Mouse (Mus musculus): Measurements from ENCODE around the gene Adamts17. TPM values are rescaled to one million over a fixed set of nuclear protein-coding genes. Genes with fewer than 3 reads are reported as not detected.
A peak's percentile ranks its signal among the peaks of the same experiment; 100 is the strongest.

The Adamts17 gene
- total RNA-seq, 2 experiments from 2014 or later: 2.5 to 4.1 TPM

GRCm38 (mm10) chr7:67032616-67033015 is 193.1 kb downstream of the Adamts17 start:
- DNase-seq: no peak

DNA sequence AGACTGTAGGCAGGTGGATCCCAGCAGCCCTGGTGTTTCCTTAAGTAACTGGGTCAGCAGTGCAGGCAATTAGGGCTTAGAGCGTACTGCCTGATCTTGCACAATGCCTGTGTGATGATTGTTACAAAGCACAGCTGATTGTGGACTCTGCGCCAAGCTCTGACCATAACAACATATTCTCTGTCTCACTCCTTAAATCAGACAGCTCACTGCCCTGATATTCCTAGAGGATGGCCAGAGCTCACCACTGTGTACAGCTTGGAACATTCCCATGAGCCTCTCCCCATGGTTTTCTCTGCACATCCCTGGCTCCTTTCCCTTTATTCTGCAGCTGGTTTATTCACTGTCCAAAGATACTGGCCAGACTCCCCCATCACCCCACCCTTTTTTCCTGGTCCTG is 194.8 kb downstream of the Adamts17 start:
- DNase-seq: peak in 1 of 2 experiments; percentile 31

DNA sequence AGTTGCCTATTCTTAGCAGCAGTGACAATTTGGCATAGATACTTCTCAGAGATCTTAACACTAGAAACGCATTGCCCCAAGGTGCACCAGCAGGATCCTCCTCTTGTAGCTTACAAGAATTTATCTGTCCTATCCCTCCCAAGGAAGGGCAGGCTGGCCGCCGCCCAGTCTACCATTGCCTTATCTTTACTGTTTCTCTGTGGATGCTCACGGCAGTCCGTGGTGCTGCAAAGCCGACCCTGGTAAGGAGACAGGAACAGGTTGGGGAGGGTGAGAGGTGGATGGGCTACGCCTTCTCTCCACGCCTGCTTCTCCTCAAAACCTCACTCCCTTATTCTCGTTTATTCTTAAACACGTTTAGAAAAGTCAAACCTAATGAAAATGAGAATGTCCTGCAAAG is 195.7 kb downstream of the Adamts17 start:
- no peak for DNase-seq

DNA sequence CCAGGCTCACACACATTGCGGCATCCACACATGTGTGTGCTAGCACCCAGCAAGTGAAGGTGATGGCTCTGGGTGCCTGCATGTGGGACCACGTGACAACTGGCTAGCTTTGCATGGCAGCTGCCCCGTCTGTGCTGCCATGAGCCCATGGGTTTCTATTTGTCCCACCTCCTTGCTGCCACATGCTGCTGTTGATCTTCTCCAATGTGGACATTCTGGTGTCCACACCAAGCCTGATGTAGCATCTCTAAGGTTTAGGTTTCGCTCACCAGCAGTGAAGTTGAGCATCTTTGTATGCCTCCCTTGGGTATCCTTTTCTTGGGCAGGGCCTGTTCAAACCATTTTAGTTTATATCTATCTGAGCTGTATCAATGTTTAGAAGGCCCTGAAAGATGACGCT is 196.1 kb downstream of the Adamts17 start:
- no peak for DNase-seq

- no peak for DNase-seq
Observed at GRCm38 (mm10) chr7:67036502-67037485, 197.3 kb downstream of the Adamts17 start.

DNA sequence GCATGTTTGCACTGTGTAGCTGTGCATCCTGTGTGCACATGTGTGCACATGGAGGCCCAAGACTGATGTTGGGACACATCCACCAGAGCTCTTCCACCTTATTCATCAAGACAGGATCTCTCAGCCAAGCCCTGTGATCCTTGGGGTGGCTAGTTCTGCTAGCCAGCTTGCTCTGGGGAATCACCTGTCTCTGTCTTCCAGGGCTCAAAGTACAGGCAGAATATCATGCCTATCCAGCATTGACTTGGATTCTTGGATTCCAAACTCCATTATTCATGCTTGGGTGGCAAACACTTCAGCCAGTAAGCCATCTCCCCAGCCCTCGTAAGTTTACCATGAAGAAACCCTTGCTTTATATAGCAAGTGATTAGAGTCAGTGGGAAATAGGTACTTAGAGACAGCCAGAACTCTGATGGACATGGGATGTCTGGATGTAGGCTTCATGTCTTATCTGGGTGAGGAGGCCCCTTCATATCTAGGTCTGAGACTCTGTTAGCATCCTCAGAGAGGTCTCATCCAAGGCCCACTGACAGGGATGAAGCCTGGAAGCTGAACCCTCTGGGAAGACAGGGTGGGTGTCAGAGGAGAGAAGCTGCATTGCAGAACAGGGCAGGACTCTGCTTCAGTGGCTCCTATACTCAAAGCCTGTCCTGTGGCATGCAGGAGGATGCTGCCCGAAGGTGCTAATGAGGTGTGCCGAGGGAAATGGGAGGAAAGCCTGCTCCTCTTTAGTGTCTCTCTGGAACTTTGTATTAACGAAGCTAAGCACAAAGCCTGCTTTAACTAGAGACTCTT is 198.4 kb downstream of the Adamts17 start:
- no peak for DNase-seq

- DNase-seq: no peak
Observed at GRCm38 (mm10) chr7:67039143-67039542, 199.6 kb downstream of the Adamts17 start.

GRCm38 (mm10) chr7:67039861-67040260 is 200.3 kb downstream of the Adamts17 start:
- DNase-seq: no peak

- no peak for DNase-seq
Observed at GRCm38 (mm10) chr7:67041685-67042084, 202.2 kb downstream of the Adamts17 start.

DNA sequence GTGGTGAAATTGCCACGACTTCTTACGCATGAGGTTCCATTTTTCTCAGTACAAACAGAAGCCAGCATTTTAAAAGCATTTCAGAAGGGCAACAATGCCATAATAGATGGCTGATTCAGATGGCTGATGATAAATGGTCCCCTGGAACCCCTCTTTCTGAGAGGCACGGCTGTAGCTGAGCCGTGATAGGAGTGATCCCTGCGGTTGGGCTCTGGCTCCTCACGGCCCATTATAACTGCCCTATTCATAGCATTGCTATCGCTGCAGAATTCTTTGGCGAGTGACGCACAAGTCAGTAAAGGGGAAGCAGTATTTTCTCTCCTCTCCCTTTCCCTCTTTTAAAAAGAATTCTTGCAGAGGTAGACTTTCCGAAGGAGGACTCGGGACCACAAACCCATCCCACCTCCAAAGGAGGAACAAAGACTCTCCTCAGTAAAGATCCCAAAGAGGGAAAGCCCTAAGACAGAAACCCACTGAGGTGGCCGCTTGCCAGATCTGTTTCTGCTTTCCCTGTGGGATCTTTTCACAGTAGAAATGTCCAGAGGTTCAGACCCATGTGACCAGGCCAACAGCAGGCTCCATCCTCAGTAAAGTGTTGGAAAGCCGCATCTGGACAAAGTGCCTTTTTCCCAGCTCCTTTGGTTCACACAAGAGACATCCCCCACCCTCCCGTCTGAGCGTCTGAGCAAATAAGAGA is 204.7 kb downstream of the Adamts17 start:
- DNase-seq: no peak

DNA sequence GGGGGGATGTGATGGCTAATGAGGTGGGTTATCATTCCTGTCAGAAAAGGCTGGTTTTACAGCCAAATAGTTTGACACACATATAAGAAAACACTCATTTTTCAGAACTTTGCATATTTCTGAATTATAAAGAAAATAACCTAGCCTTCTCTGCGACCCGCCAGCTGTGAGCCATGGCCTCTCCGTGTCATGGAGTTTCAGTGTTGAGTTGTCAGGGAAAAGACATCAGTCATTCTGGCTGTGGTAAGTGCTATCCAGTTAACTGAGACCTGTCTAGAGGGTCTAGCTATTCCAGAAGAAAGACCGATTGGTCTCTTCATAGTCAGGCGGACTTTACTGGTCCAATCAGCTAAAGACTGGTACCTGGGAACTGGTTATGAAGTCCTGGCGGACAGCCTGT is 205.7 kb downstream of the Adamts17 start:
- DNase-seq: no peak

- peak in 1 of 2 experiments; percentile 27 for DNase-seq
Observed at GRCm38 (mm10) chr7:67049206-67049605, 209.7 kb downstream of the Adamts17 start.

DNA sequence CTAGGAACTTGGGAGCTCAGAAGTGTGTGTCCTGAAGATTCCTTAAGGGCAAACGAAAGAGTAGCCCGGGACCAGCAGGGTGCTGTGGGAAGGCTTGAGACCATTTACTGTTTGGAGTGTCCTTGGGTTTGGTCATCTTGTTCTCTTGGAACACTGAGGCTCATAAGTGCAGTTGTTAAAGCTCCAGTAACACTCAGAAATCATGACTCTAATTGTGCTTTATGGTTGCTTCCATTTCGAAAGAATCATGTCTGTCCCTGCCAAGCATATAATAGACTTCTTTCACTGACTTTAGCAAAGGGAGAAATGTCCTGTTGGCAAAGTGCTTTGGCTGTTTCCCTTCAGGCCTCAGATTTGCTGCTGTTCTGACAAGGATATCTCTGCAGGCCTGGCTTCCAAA is 210.9 kb downstream of the Adamts17 start:
- no peak for DNase-seq

GRCm38 (mm10) chr7:67051089-67051718 is 211.7 kb downstream of the Adamts17 start:
- DNase-seq: no peak

DNA sequence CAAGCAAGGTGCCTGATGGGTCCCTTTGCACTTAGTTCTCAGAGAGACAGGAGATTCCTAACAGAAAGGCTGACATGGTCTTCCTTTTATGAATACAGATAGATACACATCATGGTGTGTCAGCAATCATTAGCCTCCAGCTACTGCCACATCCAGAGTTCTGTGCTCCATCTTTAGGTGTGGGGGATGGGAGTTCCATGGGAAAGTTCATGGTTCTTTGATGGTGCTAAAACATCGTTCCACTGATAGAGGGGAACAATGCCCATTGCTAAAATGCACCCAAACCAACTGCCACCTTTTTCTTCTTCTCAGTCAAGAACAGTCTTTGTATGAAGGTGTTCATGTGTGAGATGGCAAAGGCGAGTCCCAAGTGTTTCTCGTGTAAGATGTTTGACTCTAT is 215.3 kb downstream of the Adamts17 start:
- DNase-seq: no peak

- DNase-seq: no peak
Observed at GRCm38 (mm10) chr7:67055510-67055909, 216.0 kb downstream of the Adamts17 start.

DNA sequence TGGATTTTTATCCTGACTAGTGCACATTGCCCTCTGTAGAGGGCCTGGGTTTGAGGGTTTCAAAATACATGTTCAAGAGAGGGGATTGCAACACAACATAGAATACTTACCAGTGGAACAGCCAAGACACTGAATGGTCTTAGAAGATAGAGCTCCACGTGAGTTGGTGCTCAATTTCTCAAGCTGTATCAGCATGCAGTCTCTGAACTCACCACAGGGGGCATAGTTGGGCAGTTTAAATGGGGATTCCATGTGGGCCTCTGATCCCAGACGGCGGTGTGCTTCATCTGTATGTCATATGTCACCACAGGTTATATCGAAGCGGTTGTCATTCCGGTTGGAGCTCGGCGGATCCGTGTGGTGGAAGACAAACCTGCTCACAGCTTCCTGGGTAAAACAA is 222.2 kb downstream of the Adamts17 start:
- DNase-seq: peak; percentile 61 to 62

DNA sequence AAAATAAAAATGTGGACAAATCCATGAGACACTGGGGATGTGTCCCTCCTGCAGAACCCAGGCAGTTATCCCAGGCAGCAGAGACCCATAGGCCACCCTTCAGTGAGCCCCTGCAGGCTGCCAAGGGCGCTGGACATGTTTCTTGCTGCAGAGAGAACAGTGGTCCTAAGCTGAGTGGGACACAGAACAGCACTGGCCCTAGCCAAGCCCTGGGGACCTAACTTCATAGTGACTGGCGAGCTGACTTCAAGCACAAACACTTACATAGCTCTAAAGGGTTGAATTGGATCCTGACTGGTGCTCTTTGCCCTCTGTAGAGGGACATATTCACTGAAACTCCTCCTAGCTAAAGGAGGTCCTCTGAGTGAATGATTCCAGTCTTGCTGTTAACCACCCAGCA is 223.0 kb downstream of the Adamts17 start:
- DNase-seq: no peak

- DNase-seq: no peak
Observed at GRCm38 (mm10) chr7:67064627-67065305, 225.2 kb downstream of the Adamts17 start.

- no peak for DNase-seq
Observed at GRCm38 (mm10) chr7:67065631-67066030, 226.1 kb downstream of the Adamts17 start.

- no peak for DNase-seq
Observed at GRCm38 (mm10) chr7:67072015-67072685, 232.6 kb downstream of the Adamts17 start.
